Mouse (Mus musculus) heart, embryonic 11.5 days (tissue): ENCODE results near the gene Pard6b. TPM values are rescaled to one million over a fixed set of nuclear protein-coding genes. Genes with fewer than 3 reads are reported as not detected.
A peak's percentile ranks its signal among the peaks of the same experiment; 100 is the strongest.

ENCODE experiments used
- ATAC-seq: fragments of 200-750 bp; cut with Nextera tagmentation; replicated peaks from 2 replicates; pipeline ENCODE4 v1.8.0; 2017; ENCODE audit warnings: moderate library complexity; ENCODE audit not compliant: insufficient number of reproducible peaks, low FRiP score, low TSS enrichment
- H3K27ac ChIP-seq: fragments of 300-500 bp; sonication (generic); 2 replicates; pipeline ENCODE4 v1.5.1; 2014; ENCODE audit warnings: mild to moderate bottlenecking, low read depth, low read length
- H3K27me3 ChIP-seq: fragments of 300-500 bp; sonication (generic); 2 replicates; pipeline ENCODE4 v1.6.1; 2014; ENCODE audit warnings: mild to moderate bottlenecking, low read length, mixed read lengths; ENCODE audit not compliant: control insufficient read depth, insufficient read depth
- H3K36me3 ChIP-seq: fragments of 300-500 bp; sonication (generic); 2 replicates; pipeline ENCODE4 v1.6.1; 2014; ENCODE audit warnings: mild to moderate bottlenecking, low read length, moderate library complexity, mixed read lengths; ENCODE audit not compliant: control insufficient read depth, insufficient read depth
- H3K4me1 ChIP-seq: fragments of 300-500 bp; sonication (generic); 2 replicates; pipeline ENCODE4 v1.6.1; 2014; ENCODE audit warnings: low read length; ENCODE audit not compliant: control insufficient read depth, insufficient read depth
- H3K4me2 ChIP-seq: fragments of 300-500 bp; sonication (generic); 2 replicates; pipeline ENCODE4 v1.6.1; 2014; ENCODE audit warnings: mild to moderate bottlenecking, moderate library complexity
- H3K4me3 ChIP-seq: fragments of 300-500 bp; sonication (generic); 2 replicates; pipeline ENCODE4 v1.5.1; 2014; ENCODE audit warnings: low read depth, low read length
- H3K9ac ChIP-seq: fragments of 300-500 bp; sonication (generic); 2 replicates; pipeline ENCODE4 v1.6.1; 2014; ENCODE audit warnings: mild to moderate bottlenecking, low read depth, low read length, moderate library complexity
- H3K9me3 ChIP-seq: fragments of 300-500 bp; sonication (generic); replicated peaks from 2 replicates; pipeline ENCODE4 v1.6.1; 2016; ENCODE audit warnings: low read length; ENCODE audit not compliant: control insufficient read depth
- WGBS: fragments of 180-500 bp; shearing (Covaris S2); extraction: QIAGEN DNeasy Blood & Tissue Kit; methylation state at CpG from one replicate; pipeline ENCODE4 v1.1.7; 2014; ENCODE audit not compliant: insufficient replicate concordance; 5-methylcytosine and 5-hydroxymethylcytosine counted together
- polyA plus RNA-seq: library from polyadenylated mRNA; unstranded; fragments of >200 nt; fragmentation: Nextera tagmentation; extraction: Ambion mirVana; gene quantifications from 2 replicates; pipeline ENCODE4 v1.2.1, GENCODE M21; 2014

Pard6b gene
- polyA plus RNA-seq, 1 experiment from 2014 or later, result 8.9 TPM

DNA sequence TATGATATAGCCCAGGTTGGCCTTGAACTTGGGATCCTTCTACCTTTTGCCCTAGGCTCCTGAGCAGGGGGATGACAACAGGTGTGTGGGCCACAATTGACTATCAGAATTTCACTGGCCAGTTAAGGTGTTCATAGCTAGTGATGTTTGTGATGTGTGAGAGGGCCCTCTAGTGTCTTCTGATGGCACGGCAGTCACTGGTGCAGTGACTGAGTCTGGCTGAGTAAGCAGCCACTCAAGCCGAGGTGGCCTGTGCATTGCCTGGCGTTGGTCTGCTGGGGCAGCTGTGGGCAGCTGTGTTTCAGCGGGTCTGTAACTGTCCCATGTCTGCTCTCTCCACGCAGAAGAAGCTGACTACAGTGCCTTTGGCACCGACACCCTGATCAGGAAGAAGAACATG is 17.2 kb downstream of the Pard6b start:
- WGBS, result 32% methylated on average over 6 of the region's 6 CpGs
- no peak overlapping the region for H3K4me2 ChIP-seq
- H3K27me3 ChIP-seq, result no peaks in the 10 kb centered on the region
- no peak overlapping the region for H3K9ac ChIP-seq
- ATAC-seq, result no peak
- H3K9me3 ChIP-seq, result no peaks in the 10 kb centered on the region
- peaks cover 31% of the 10 kb centered on the region for H3K4me1 ChIP-seq
- no peak overlapping the region for H3K27ac ChIP-seq
- no peaks in the 10 kb centered on the region; the same call in 1 of the 2 replicates for H3K36me3 ChIP-seq
- no peak overlapping the region for H3K4me3 ChIP-seq

- Histone ChIP-seq H3K9ac (no peak overlapping the region), H3K4me3 (no peak overlapping the region), H3K27me3 (no peaks in the 10 kb centered on the region), H3K4me2 (no peak overlapping the region), H3K4me1 (peaks cover 17% of the 10 kb centered on the region), H3K9me3 (no peaks in the 10 kb centered on the region), H3K27ac (no peak overlapping the region), H3K36me3 (no peaks in the 10 kb centered on the region; the same call in 1 of the 2 replicates)
- no peak for ATAC-seq
- whole genome bisulfite sequencing, result 82% methylated on average over 13 of the region's 13 CpGs
These were observed 19.2 kb downstream of the Pard6b start for GRCm38 (mm10) chr2:168100008-168100407.

GRCm38 (mm10) chr2:168101805-168102204 is 21.0 kb downstream of the Pard6b start:
- H3K4me2 ChIP-seq, result no peak overlapping the region
- 0 out of 2 replicates have a peak, but pooled peaks cover under 1% of the 10 kb centered on the region for H3K4me1 ChIP-seq
- no peaks in the 10 kb centered on the region; the same call in 1 of the 2 replicates for H3K36me3 ChIP-seq
- ATAC-seq, result no peak
- H3K27me3 ChIP-seq, result no peaks in the 10 kb centered on the region
- H3K9me3 ChIP-seq, result no peaks in the 10 kb centered on the region
- no peak overlapping the region for H3K9ac ChIP-seq
- no peak overlapping the region for H3K27ac ChIP-seq
- 81% methylated on average over 5 of the region's 5 CpGs for WGBS
- no peak overlapping the region for H3K4me3 ChIP-seq

- H3K9me3 ChIP-seq, result no peaks in the 10 kb centered on the region
- no peaks in the 10 kb centered on the region for H3K27me3 ChIP-seq
- 84% methylated on average over 10 of the region's 10 CpGs for WGBS
- H3K4me3 ChIP-seq, result no peak overlapping the region
- H3K4me2 ChIP-seq, result no peak overlapping the region
- H3K27ac ChIP-seq, result no peak overlapping the region
- no peaks in the 10 kb centered on the region for H3K4me1 ChIP-seq
- no peaks in the 10 kb centered on the region; the same call in 1 of the 2 replicates for H3K36me3 ChIP-seq
- no peak overlapping the region for H3K9ac ChIP-seq
- no peak for ATAC-seq
These were observed 22.5 kb downstream of the Pard6b start for GRCm38 (mm10) chr2:168103341-168103740.

DNA sequence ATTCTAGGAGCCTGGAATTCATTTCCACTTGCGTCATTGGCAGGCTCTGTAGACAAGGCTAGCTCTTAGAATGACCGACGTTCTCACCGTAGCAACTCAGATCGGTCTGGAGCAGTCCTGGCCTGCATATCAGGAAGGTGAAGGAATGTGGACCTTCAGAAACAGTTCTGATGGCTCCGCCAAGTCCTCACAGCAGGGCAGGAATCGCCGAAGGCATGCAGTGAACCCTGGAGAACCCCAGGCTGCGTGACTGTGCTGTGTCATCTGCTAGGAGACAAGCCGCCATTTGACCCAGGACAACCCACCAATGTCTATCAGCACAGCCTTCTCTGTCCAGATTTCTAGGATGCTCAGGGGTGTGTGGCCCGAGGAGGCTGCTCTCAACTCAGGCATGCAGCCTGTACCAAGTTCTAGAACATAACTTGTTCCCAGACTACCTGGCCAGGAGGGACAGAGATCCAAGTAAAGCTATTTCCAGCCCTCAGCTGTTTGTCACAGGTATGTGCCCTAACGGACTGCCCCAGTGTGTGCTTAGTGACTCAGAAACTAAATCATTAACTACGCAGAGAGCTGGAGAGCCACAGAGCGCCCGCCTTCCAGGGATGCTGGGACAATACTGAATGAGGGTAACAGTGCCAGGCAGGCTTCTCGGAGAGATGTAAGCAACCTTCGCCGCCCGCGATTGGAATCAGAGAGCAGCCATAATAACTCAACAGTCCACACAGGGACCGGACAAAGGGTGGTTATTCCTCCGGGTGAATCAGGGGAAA is 23.8 kb downstream of the Pard6b start:
- no peaks in the 10 kb centered on the region for H3K27me3 ChIP-seq

GRCm38 (mm10) chr2:168105271-168105670 is 24.5 kb downstream of the Pard6b start:
- no peak overlapping the region for H3K4me2 ChIP-seq

More for the DNA sequence above, 23.8 kb downstream of the Pard6b start:
- Histone ChIP-seq H3K9ac (no peak overlapping the region), H3K4me3 (no peak overlapping the region), H3K4me1 (no peaks in the 10 kb centered on the region), H3K27ac (no peak overlapping the region), H3K36me3 (no peaks in the 10 kb centered on the region; the same call in 1 of the 2 replicates), H3K9me3 (no peaks in the 10 kb centered on the region), H3K4me2 (no peak overlapping the region)
- WGBS, result 69% methylated on average over 22 of the region's 22 CpGs
- ATAC-seq, result no peak

GRCm38 (mm10) chr2:168106701-168107178 is 25.9 kb downstream of the Pard6b start:
- 0 out of 2 replicates have a peak overlapping the region, but pooled peaks have one; percentile 22 for H3K27ac ChIP-seq

More at GRCm38 (mm10) chr2:168105271-168105670, 24.5 kb downstream of the Pard6b start:
- Histone ChIP-seq H3K4me1 (no peaks in the 10 kb centered on the region), H3K9ac (no peak overlapping the region), H3K27ac (no peak overlapping the region), H3K9me3 (no peaks in the 10 kb centered on the region), H3K4me3 (no peak overlapping the region), H3K27me3 (no peaks in the 10 kb centered on the region), H3K36me3 (no peaks in the 10 kb centered on the region)
- 71% methylated on average over 8 of the region's 8 CpGs for WGBS
- ATAC-seq, result no peak

GRCm38 (mm10) chr2:168107356-168107755 is 26.6 kb downstream of the Pard6b start:
- H3K4me2 ChIP-seq, result no peak overlapping the region
- H3K27ac ChIP-seq, result no peak overlapping the region
- no peaks in the 10 kb centered on the region for H3K9me3 ChIP-seq
- H3K4me1 ChIP-seq, result no peaks in the 10 kb centered on the region
- H3K36me3 ChIP-seq, result no peaks in the 10 kb centered on the region
- ATAC-seq, result no peak
- H3K9ac ChIP-seq, result no peak overlapping the region
- H3K4me3 ChIP-seq, result no peak overlapping the region
- H3K27me3 ChIP-seq, result no peaks in the 10 kb centered on the region
- 74% methylated on average over 15 of the region's 15 CpGs for WGBS

More at GRCm38 (mm10) chr2:168106701-168107178, 25.9 kb downstream of the Pard6b start:
- Histone ChIP-seq H3K4me2 (peak overlapping the region; percentile 38), H3K9ac (no peak overlapping the region), H3K36me3 (no peaks in the 10 kb centered on the region), H3K9me3 (no peaks in the 10 kb centered on the region), H3K27me3 (no peaks in the 10 kb centered on the region), H3K4me3 (no peak overlapping the region), H3K4me1 (no peaks in the 10 kb centered on the region)
- ATAC-seq, result no peak
- 60% methylated on average over 20 of the region's 20 CpGs for WGBS
